ENCODE assay signal across 11 mouse cellular contexts in genomic region chr5:105346463-105346862, GRCm38 (mm10). TPM values are rescaled to one million over a fixed set of nuclear protein-coding genes. Genes with fewer than 3 reads are reported as not detected.
DNase-seq lines count a peak whose midpoint lies in the region; ATAC-seq and TF ChIP-seq lines count a peak whose summit lies in the region.
"Had no signal": no experiment of that assay in that cellular context is flagged by ENCODE, and none has a peak within 500 bp of the region (broad histone marks: within the 10 kb centered on the region; RNA-seq: fewer than 3 reads in every experiment).

No protein-coding gene starts in this region.

- dilution Hi-C loops in CH12.LX (cut with MboI; ENCODE audit: extremely low pct_ligation_motif_present, extremely low pct_unique_long_range_greater_than_20kb, low sequenced_read_pairs): no loop called here

- H3K4me3 ChIP-seq in heart, embryonic 11.5 days (ENCODE audit: low read depth, low read length): no peak overlapping the region
- no peak overlapping the region for H3K4me3 ChIP-seq in CH12.LX (replicated peaks in 1 of 3; ENCODE audit: low read depth in 2 of 3, low read length in 2 of 3, poor library complexity in 1 of 3)
- H3K4me3 ChIP-seq in limb, embryonic 14.5 days (replicated peaks; ENCODE audit: low read length): no peak overlapping the region

- H3K79me2 ChIP-seq in CH12.LX (replicated peaks; ENCODE audit: control insufficient read depth, extremely low read depth, insufficient read depth, poor library complexity, severe bottlenecking): no peaks in the 10 kb centered on the region

- TF ChIP-seq RAD21 in CH12.LX (IDR thresholded peaks at IDR 0.05; ENCODE audit: low read depth, low read length): no peak

- TF ChIP-seq POLR2A in CH12.LX (IDR thresholded peaks at IDR 0.05; ENCODE audit: low read depth, low read length): no peak
- TF ChIP-seq POLR2A in limb, embryonic 14.5 days (IDR thresholded peaks at IDR 0.05; ENCODE audit: borderline replicate concordance, extremely low read depth, insufficient read depth, insufficient read length): no peak

- in situ Hi-C loops in CH12.LX (cut with MboI; ENCODE audit: low pct_ligation_motif_present, low pct_unique_long_range_greater_than_20kb, low sequenced_read_pairs): no loop called here

- no peak for TF ChIP-seq EP300 in CH12.LX (IDR thresholded peaks at IDR 0.05; ENCODE audit: low read length)

- H3K36me3 ChIP-seq in heart, embryonic 11.5 days (ENCODE audit: control insufficient read depth, insufficient read depth, low read length): no peaks in the 10 kb centered on the region
- no peaks in the 10 kb centered on the region for H3K36me3 ChIP-seq in CH12.LX (replicated peaks in 1 of 2; ENCODE audit: control insufficient read depth in 1 of 2, insufficient read depth in 1 of 2, low read length in 1 of 2)
- H3K36me3 ChIP-seq in limb, embryonic 14.5 days (ENCODE audit: control insufficient read depth, insufficient read depth, low read length): no peaks in the 10 kb centered on the region

- 0 out of 2 replicates have a peak overlapping the region, but pooled peaks have one; percentile 4 for H3K27ac ChIP-seq in heart, embryonic 11.5 days (ENCODE audit: low read depth, low read length)
- no peak overlapping the region for H3K27ac ChIP-seq in CH12.LX (ENCODE audit: insufficient read depth, low read depth)
- H3K27ac ChIP-seq in limb, embryonic 14.5 days (replicated peaks; ENCODE audit: low read depth, low read length): no peak overlapping the region

- no peak for DNase-seq in heart, postnatal 25 days (ENCODE audit: low spot score)
- DNase-seq in CH12.LX (ENCODE audit: extremely low read depth): no peak
- DNase-seq in limb, embryonic 14.5 days (ENCODE audit: low spot score): peak; percentile 26
- peak; percentile 42 for DNase-seq in lung, postnatal 25 days (ENCODE audit: low spot score)
- no peak for DNase-seq in left cerebral cortex, postnatal 25 days (ENCODE audit: low spot score in 2 of 2)
- no peak for DNase-seq in cerebellum, adult 9-10 months
- DNase-seq in cerebellum, postnatal 25 days: no peak
- DNase-seq: kidney, adult 8-10 months; retina, postnatal 1 day had no signal

- no peak for TF ChIP-seq CTCF in CH12.LX (conservative IDR thresholded peaks at IDR 0.05 in 1 of 2, IDR thresholded peaks at IDR 0.05 in 1 of 2; ENCODE audit: low read depth in 2 of 2, low read length in 2 of 2)

- no peaks in the 10 kb centered on the region for H3K9me3 ChIP-seq in heart, embryonic 11.5 days (replicated peaks; ENCODE audit: control insufficient read depth, low read length)
- no peaks in the 10 kb centered on the region for H3K9me3 ChIP-seq in CH12.LX (replicated peaks; ENCODE audit: low read length)
- no peaks in the 10 kb centered on the region for H3K9me3 ChIP-seq in limb, embryonic 14.5 days (ENCODE audit: control insufficient read depth, low read length)

- H3K27me3 ChIP-seq in heart, embryonic 11.5 days (ENCODE audit: control insufficient read depth, insufficient read depth, low read length): no peaks in the 10 kb centered on the region
- H3K27me3 ChIP-seq in CH12.LX (replicated peaks): no peaks in the 10 kb centered on the region
- H3K27me3 ChIP-seq in limb, embryonic 14.5 days (ENCODE audit: control insufficient read depth, insufficient read depth, low read length): no peaks in the 10 kb centered on the region

- no peaks in the 10 kb centered on the region for H3K4me1 ChIP-seq in heart, embryonic 11.5 days (ENCODE audit: control insufficient read depth, insufficient read depth, low read length)
- peaks cover 0 to 26% of the 10 kb centered on the region in 2 experiments; a peak in 2 of 4 replicates for H3K4me1 ChIP-seq in CH12.LX (ENCODE audit: control insufficient read depth in 1 of 2, insufficient read depth in 2 of 2)
- no peaks in the 10 kb centered on the region for H3K4me1 ChIP-seq in limb, embryonic 14.5 days (ENCODE audit: control insufficient read depth, insufficient read depth, low read length)

- intact Hi-C loops in heart, postnatal 25 days (cut with DNase I): no loop called here
- intact Hi-C loops in left cerebral cortex, postnatal 25 days (cut with DNase I): no loop called here

- ATAC-seq in heart, embryonic 11.5 days (replicated peaks; ENCODE audit: insufficient number of reproducible peaks, low FRiP score, low TSS enrichment): no peak; the same call in 1 of the 2 replicates
- no peak; the same call in 1 of the 2 replicates for ATAC-seq in limb, embryonic 14.5 days (ENCODE audit: low FRiP score, low read depth)

- H3K4me2 ChIP-seq in heart, embryonic 11.5 days: no peak overlapping the region
- peak overlapping the region; percentile 22 for H3K4me2 ChIP-seq in CH12.LX (ENCODE audit: insufficient read depth, low read depth, poor library complexity, severe bottlenecking)
- no peak overlapping the region for H3K4me2 ChIP-seq in limb, embryonic 14.5 days (replicated peaks; ENCODE audit: low read depth, low read length, severe bottlenecking)

- H3K9ac ChIP-seq in heart, embryonic 11.5 days (ENCODE audit: low read depth, low read length): no peak overlapping the region
- H3K9ac ChIP-seq in CH12.LX (ENCODE audit: insufficient read depth, low read depth): no peak overlapping the region
- H3K9ac ChIP-seq in limb, embryonic 14.5 days (ENCODE audit: low read depth, low read length, severe bottlenecking): no peak overlapping the region

TF ChIP-seq in CH12.LX, 34 proteins besides CTCF, POLR2A, EP300 and RAD21:
- no peak for TF ChIP-seq NELFE (IDR thresholded peaks at IDR 0.05; ENCODE audit: low read depth, low read length)
- no peak for TF ChIP-seq USF2 (conservative IDR thresholded peaks at IDR 0.05; ENCODE audit: low read depth, low read length)
- no peak for TF ChIP-seq RCOR1 (conservative IDR thresholded peaks at IDR 0.05; ENCODE audit: low read depth, low read length)
TF ChIP-seq in CH12.LX: peak in this region for 0.

RNA-seq across cellular contexts. Expression of gene Gbp6, which starts 53.0 kb away (rescaled TPM):
- 2.3 and 2.8 TPM in 2 replicates for polyA plus RNA-seq in heart, embryonic 11.5 days (2014; fragmentation: Nextera tagmentation; extraction: Ambion mirVana)
- 1 to 10 TPM; 2.6 to 4.6 TPM for total RNA-seq in heart, postnatal 25 days (2021)
- total RNA-seq in CH12.LX (2012; rRNA removed) (1.3 and 2.0 TPM in 2 replicates), CH12.LX (2014; rRNA removed) (1.5 TPM in 2 replicates)
- polyA plus RNA-seq in CH12.LX (2012; ENCODE audit: insufficient read length, low read depth): 0.84 and 2.1 TPM in 2 replicates
- polyA plus RNA-seq in limb, embryonic 14.5 days (2012; rRNA removed): 1.4 and 2.0 TPM in 2 replicates
- 1.9 and 3.2 TPM in 2 replicates for polyA plus RNA-seq in limb, embryonic 14.5 days (2014; fragmentation: Nextera tagmentation; extraction: Ambion mirVana)
- under 1 TPM in 1 of 2 experiments, not detected in 1; 0.57 TPM for total RNA-seq in left cerebral cortex, postnatal 25 days (2021)

RNA-seq across cellular contexts. Expression of gene Gm43302, which starts 53.0 kb away (rescaled TPM):
- not detected in 2 replicates for polyA plus RNA-seq in heart, embryonic 11.5 days (2014; fragmentation: Nextera tagmentation; extraction: Ambion mirVana)
- under 1 TPM; 0.31 to 0.42 TPM for total RNA-seq in heart, postnatal 25 days (2021)
- 0.08 and 0.21 TPM in 2 replicates for total RNA-seq in CH12.LX (2012; rRNA removed)
- 0.14 and 0.44 TPM in 2 replicates for total RNA-seq in CH12.LX (2014; rRNA removed)
- 0.93 TPM in 1 of 2 replicates, not detected in the other for polyA plus RNA-seq in CH12.LX (2012; ENCODE audit: insufficient read length, low read depth)
- polyA plus RNA-seq in limb, embryonic 14.5 days (2012; rRNA removed): 0.34 and 0.72 TPM in 2 replicates
- not detected in 2 replicates for polyA plus RNA-seq in limb, embryonic 14.5 days (2014; fragmentation: Nextera tagmentation; extraction: Ambion mirVana)
- total RNA-seq in left cerebral cortex, postnatal 25 days (2021): under 1 TPM in 1 of 2 experiments, not detected in 1; 0.34 TPM
- total RNA-seq: left cerebral cortex, postnatal 10 days had no signal

Comparison
In these comparisons a context has a peak if more than half of its experiments do, and no peak if none do; other contexts are left out.
1. DNase-seq: peak in limb, embryonic 14.5 days (single experiment) and lung, postnatal 25 days (single experiment); none in heart, postnatal 25 days (single experiment), CH12.LX (single experiment), left cerebral cortex, postnatal 25 days (0 of 2), cerebellum, adult 9-10 months (single experiment) and cerebellum, postnatal 25 days (0 of 2).